Mouse (Mus musculus): ENCODE results near the gene C130026I21Rik. TPM values are rescaled to one million over a fixed set of nuclear protein-coding genes. Genes with fewer than 3 reads are reported as not detected.
"Not testable (repeated sequence)": the region's sequence is repeated elsewhere in the genome, so short reads cannot be mapped to it uniquely, and the experiment has no call there.

C130026I21Rik gene
- polyA plus RNA-seq, 1 experiment from 2014 or later: 0.63 TPM

- not testable (repeated sequence) for H3K27ac ChIP-seq (ENCODE audit: low read length); H3K27me3 ChIP-seq (ENCODE audit: control insufficient read depth, insufficient read depth, low read length); H3K4me2 ChIP-seq (ENCODE audit: low read depth, low read length); H3K9ac ChIP-seq (ENCODE audit: low read length); H3K9me3 ChIP-seq (replicated peaks; ENCODE audit: control insufficient read depth, low read length); ATAC-seq (ENCODE audit: insufficient read depth, low FRiP score); H3K36me3 ChIP-seq (ENCODE audit: control insufficient read depth, insufficient read depth, low read length); H3K4me1 ChIP-seq (ENCODE audit: control insufficient read depth, insufficient read depth, low read length); H3K4me3 ChIP-seq (replicated peaks; ENCODE audit: low read length)
- 90% methylated on average over 12 of the region's 13 CpGs for WGBS
Measured at GRCm38 (mm10) chr1:85011933-85012332, 258.4 kb downstream of the C130026I21Rik start.

GRCm38 (mm10) chr1:85010947-85011346 is 259.4 kb downstream of the C130026I21Rik start:
- H3K36me3 ChIP-seq (ENCODE audit: control insufficient read depth, insufficient read depth, low read length); H3K4me1 ChIP-seq (ENCODE audit: control insufficient read depth, insufficient read depth, low read length); H3K9me3 ChIP-seq (replicated peaks; ENCODE audit: control insufficient read depth, low read length); H3K9ac ChIP-seq (ENCODE audit: low read length); H3K4me3 ChIP-seq (replicated peaks; ENCODE audit: low read length); H3K27me3 ChIP-seq (ENCODE audit: control insufficient read depth, insufficient read depth, low read length); H3K27ac ChIP-seq (ENCODE audit: low read length); ATAC-seq (ENCODE audit: insufficient read depth, low FRiP score); H3K4me2 ChIP-seq (ENCODE audit: low read depth, low read length): not testable (repeated sequence)
- WGBS: 82% methylated on average over 2 of the region's 3 CpGs

GRCm38 (mm10) chr1:85007737-85008136 is 262.6 kb downstream of the C130026I21Rik start:
- H3K27ac ChIP-seq (ENCODE audit: low read length); H3K9me3 ChIP-seq (replicated peaks; ENCODE audit: control insufficient read depth, low read length); ATAC-seq (ENCODE audit: insufficient read depth, low FRiP score); H3K9ac ChIP-seq (ENCODE audit: low read length); H3K4me2 ChIP-seq (ENCODE audit: low read depth, low read length); H3K4me1 ChIP-seq (ENCODE audit: control insufficient read depth, insufficient read depth, low read length); H3K27me3 ChIP-seq (ENCODE audit: control insufficient read depth, insufficient read depth, low read length); H3K36me3 ChIP-seq (ENCODE audit: control insufficient read depth, insufficient read depth, low read length); H3K4me3 ChIP-seq (replicated peaks; ENCODE audit: low read length): not testable (repeated sequence)
- WGBS: 71% methylated on average over 1 of the region's 1 CpGs

GRCm38 (mm10) chr1:84999241-84999640 is 271.1 kb downstream of the C130026I21Rik start:
- not testable (repeated sequence) for ATAC-seq (ENCODE audit: insufficient read depth, low FRiP score); H3K27ac ChIP-seq (ENCODE audit: low read length); H3K9me3 ChIP-seq (replicated peaks; ENCODE audit: control insufficient read depth, low read length); H3K36me3 ChIP-seq (ENCODE audit: control insufficient read depth, insufficient read depth, low read length); H3K9ac ChIP-seq (ENCODE audit: low read length); H3K4me2 ChIP-seq (ENCODE audit: low read depth, low read length); H3K4me3 ChIP-seq (replicated peaks; ENCODE audit: low read length); H3K27me3 ChIP-seq (ENCODE audit: control insufficient read depth, insufficient read depth, low read length); H3K4me1 ChIP-seq (ENCODE audit: control insufficient read depth, insufficient read depth, low read length)
- 97% methylated on average over 6 of the region's 12 CpGs for WGBS

- not testable (repeated sequence) for H3K36me3 ChIP-seq (ENCODE audit: control insufficient read depth, insufficient read depth, low read length); H3K9ac ChIP-seq (ENCODE audit: low read length); H3K27ac ChIP-seq (ENCODE audit: low read length); H3K4me2 ChIP-seq (ENCODE audit: low read depth, low read length); H3K27me3 ChIP-seq (ENCODE audit: control insufficient read depth, insufficient read depth, low read length); H3K9me3 ChIP-seq (replicated peaks; ENCODE audit: control insufficient read depth, low read length); ATAC-seq (ENCODE audit: insufficient read depth, low FRiP score); H3K4me1 ChIP-seq (ENCODE audit: control insufficient read depth, insufficient read depth, low read length); H3K4me3 ChIP-seq (replicated peaks; ENCODE audit: low read length)
- 80% methylated on average over 6 of the region's 9 CpGs for WGBS
Measured at GRCm38 (mm10) chr1:84996305-84996704, 274.1 kb downstream of the C130026I21Rik start.

- not testable (repeated sequence) for H3K4me3 ChIP-seq (replicated peaks; ENCODE audit: low read length); H3K36me3 ChIP-seq (ENCODE audit: control insufficient read depth, insufficient read depth, low read length); H3K9ac ChIP-seq (ENCODE audit: low read length); H3K27ac ChIP-seq (ENCODE audit: low read length); H3K27me3 ChIP-seq (ENCODE audit: control insufficient read depth, insufficient read depth, low read length); H3K4me1 ChIP-seq (ENCODE audit: control insufficient read depth, insufficient read depth, low read length); ATAC-seq (ENCODE audit: insufficient read depth, low FRiP score); H3K4me2 ChIP-seq (ENCODE audit: low read depth, low read length); H3K9me3 ChIP-seq (replicated peaks; ENCODE audit: control insufficient read depth, low read length)
- WGBS: no CpG with 5 or more reads among the region's 1 CpGs
Measured at GRCm38 (mm10) chr1:84994461-84994860, 275.9 kb downstream of the C130026I21Rik start.

- not testable (repeated sequence) for H3K4me1 ChIP-seq (ENCODE audit: control insufficient read depth, insufficient read depth, low read length); H3K27ac ChIP-seq (ENCODE audit: low read length); H3K36me3 ChIP-seq (ENCODE audit: control insufficient read depth, insufficient read depth, low read length); H3K9me3 ChIP-seq (replicated peaks; ENCODE audit: control insufficient read depth, low read length); H3K4me3 ChIP-seq (replicated peaks; ENCODE audit: low read length); H3K9ac ChIP-seq (ENCODE audit: low read length); H3K4me2 ChIP-seq (ENCODE audit: low read depth, low read length); H3K27me3 ChIP-seq (ENCODE audit: control insufficient read depth, insufficient read depth, low read length)
- WGBS: no CpG with 5 or more reads among the region's 5 CpGs
- peak; percentile 72 for ATAC-seq (ENCODE audit: insufficient read depth, low FRiP score)
Measured at GRCm38 (mm10) chr1:84993688-84994319, 276.6 kb downstream of the C130026I21Rik start.

GRCm38 (mm10) chr1:84993235-84993634 is 277.1 kb downstream of the C130026I21Rik start:
- H3K4me2 ChIP-seq (ENCODE audit: low read depth, low read length); H3K9ac ChIP-seq (ENCODE audit: low read length); H3K27me3 ChIP-seq (ENCODE audit: control insufficient read depth, insufficient read depth, low read length); H3K36me3 ChIP-seq (ENCODE audit: control insufficient read depth, insufficient read depth, low read length); H3K9me3 ChIP-seq (replicated peaks; ENCODE audit: control insufficient read depth, low read length); H3K4me3 ChIP-seq (replicated peaks; ENCODE audit: low read length); H3K27ac ChIP-seq (ENCODE audit: low read length); H3K4me1 ChIP-seq (ENCODE audit: control insufficient read depth, insufficient read depth, low read length): not testable (repeated sequence)
- no CpG with 5 or more reads among the region's 2 CpGs for WGBS
- peak; percentile 79 for ATAC-seq (ENCODE audit: insufficient read depth, low FRiP score)

GRCm38 (mm10) chr1:84992827-84993226 is 277.5 kb downstream of the C130026I21Rik start:
- not testable (repeated sequence) for H3K4me2 ChIP-seq (ENCODE audit: low read depth, low read length); H3K4me3 ChIP-seq (replicated peaks; ENCODE audit: low read length); H3K36me3 ChIP-seq (ENCODE audit: control insufficient read depth, insufficient read depth, low read length); H3K27ac ChIP-seq (ENCODE audit: low read length); H3K4me1 ChIP-seq (ENCODE audit: control insufficient read depth, insufficient read depth, low read length); H3K9me3 ChIP-seq (replicated peaks; ENCODE audit: control insufficient read depth, low read length); H3K9ac ChIP-seq (ENCODE audit: low read length); H3K27me3 ChIP-seq (ENCODE audit: control insufficient read depth, insufficient read depth, low read length)
- WGBS: no CpG with 5 or more reads among the region's 3 CpGs
- peak; percentile 40 for ATAC-seq (ENCODE audit: insufficient read depth, low FRiP score)

GRCm38 (mm10) chr1:84989044-84989443 is 281.3 kb downstream of the C130026I21Rik start:
- H3K36me3 ChIP-seq (ENCODE audit: control insufficient read depth, insufficient read depth, low read length); ATAC-seq (ENCODE audit: insufficient read depth, low FRiP score); H3K9ac ChIP-seq (ENCODE audit: low read length); H3K9me3 ChIP-seq (replicated peaks; ENCODE audit: control insufficient read depth, low read length); H3K4me3 ChIP-seq (replicated peaks; ENCODE audit: low read length); H3K4me2 ChIP-seq (ENCODE audit: low read depth, low read length); H3K27ac ChIP-seq (ENCODE audit: low read length); H3K27me3 ChIP-seq (ENCODE audit: control insufficient read depth, insufficient read depth, low read length); H3K4me1 ChIP-seq (ENCODE audit: control insufficient read depth, insufficient read depth, low read length): not testable (repeated sequence)
- 82% methylated on average over 6 of the region's 8 CpGs for WGBS

All from stomach, embryonic 16.5 days (tissue).